Mouse (Mus musculus) megakaryocyte, adult 5-6 weeks (primary cell): ENCODE results near the gene Gm21304. TPM values are rescaled to one million over a fixed set of nuclear protein-coding genes. Genes with fewer than 3 reads are reported as not detected.
"Not testable (repeated sequence)": the region's sequence is repeated elsewhere in the genome, so short reads cannot be mapped to it uniquely, and the experiment has no call there.

Source experiments
- ATAC-seq: 2 replicates; pipeline ENCODE4 v1.8.0; 2016; ENCODE audit warnings: mild to moderate bottlenecking, inconsistent platforms; ENCODE audit not compliant: poor library complexity, severe bottlenecking
- total RNA-seq, 2 experiments: library from RNA; stranded (forward) in 1 of 2; stranded (reverse) in 1 of 2; fragments of 153-499, 151-499 nt in 1 of 2; fragments of 221-1000, 200-1000 nt in 1 of 2; gene quantifications; 2 replicates each; pipeline versions ENCODE4 v1.2.3 to v1.2.4; 2015 to 2017

The Gm21304 gene
- total RNA-seq (2015) (not detected in 2 replicates), total RNA-seq (2017) (not detected in 2 replicates)

DNA sequence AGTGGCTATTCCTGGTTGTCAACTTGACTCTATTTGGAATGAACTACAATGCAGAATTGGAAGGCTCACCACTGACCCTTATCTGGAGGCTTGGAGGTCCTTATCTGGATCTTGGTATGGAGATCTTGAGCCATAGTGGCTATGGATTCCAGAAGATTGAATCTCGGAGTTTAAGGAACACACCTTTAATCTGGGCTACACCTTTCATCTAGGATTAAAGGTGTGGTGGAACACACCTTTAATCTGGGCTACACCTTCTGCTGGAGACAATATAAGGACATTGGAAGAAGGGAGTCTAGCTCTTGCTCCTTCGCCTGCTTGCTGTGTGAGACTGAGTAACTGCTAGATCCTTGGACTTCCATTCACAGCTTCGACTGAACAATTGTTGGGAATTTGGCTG, at the start of gene Gm21304:
Gm21304 (plus strand) TSS at position 301 of the 400 bp plus-strand sequence.
- not testable (repeated sequence) for ATAC-seq

DNA sequence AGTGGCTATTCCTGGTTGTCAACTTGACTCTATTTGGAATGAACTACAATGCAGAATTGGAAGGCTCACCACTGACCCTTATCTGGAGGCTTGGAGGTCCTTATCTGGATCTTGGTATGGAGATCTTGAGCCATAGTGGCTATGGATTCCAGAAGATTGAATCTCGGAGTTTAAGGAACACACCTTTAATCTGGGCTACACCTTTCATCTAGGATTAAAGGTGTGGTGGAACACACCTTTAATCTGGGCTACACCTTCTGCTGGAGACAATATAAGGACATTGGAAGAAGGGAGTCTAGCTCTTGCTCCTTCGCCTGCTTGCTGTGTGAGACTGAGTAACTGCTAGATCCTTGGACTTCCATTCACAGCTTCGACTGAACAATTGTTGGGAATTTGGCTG, 25.6 kb upstream of the Gm21304 start, which contains the start of gene Gm21293:
Gm21293 (plus strand) TSS at position 301 of the 400 bp plus-strand sequence.
- not testable (repeated sequence) for ATAC-seq

DNA sequence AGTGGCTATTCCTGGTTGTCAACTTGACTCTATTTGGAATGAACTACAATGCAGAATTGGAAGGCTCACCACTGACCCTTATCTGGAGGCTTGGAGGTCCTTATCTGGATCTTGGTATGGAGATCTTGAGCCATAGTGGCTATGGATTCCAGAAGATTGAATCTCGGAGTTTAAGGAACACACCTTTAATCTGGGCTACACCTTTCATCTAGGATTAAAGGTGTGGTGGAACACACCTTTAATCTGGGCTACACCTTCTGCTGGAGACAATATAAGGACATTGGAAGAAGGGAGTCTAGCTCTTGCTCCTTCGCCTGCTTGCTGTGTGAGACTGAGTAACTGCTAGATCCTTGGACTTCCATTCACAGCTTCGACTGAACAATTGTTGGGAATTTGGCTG, 17.1 kb upstream of the Gm21304 start, which contains the start of gene Gm6763:
Gm6763 (plus strand) TSS at position 301 of the 400 bp plus-strand sequence.
- ATAC-seq = not testable (repeated sequence)

DNA sequence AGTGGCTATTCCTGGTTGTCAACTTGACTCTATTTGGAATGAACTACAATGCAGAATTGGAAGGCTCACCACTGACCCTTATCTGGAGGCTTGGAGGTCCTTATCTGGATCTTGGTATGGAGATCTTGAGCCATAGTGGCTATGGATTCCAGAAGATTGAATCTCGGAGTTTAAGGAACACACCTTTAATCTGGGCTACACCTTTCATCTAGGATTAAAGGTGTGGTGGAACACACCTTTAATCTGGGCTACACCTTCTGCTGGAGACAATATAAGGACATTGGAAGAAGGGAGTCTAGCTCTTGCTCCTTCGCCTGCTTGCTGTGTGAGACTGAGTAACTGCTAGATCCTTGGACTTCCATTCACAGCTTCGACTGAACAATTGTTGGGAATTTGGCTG, 8.6 kb upstream of the Gm21304 start, which contains the start of gene Gm8764:
Gm8764 (plus strand) TSS at position 301 of the 400 bp plus-strand sequence.
- not testable (repeated sequence) for ATAC-seq

DNA sequence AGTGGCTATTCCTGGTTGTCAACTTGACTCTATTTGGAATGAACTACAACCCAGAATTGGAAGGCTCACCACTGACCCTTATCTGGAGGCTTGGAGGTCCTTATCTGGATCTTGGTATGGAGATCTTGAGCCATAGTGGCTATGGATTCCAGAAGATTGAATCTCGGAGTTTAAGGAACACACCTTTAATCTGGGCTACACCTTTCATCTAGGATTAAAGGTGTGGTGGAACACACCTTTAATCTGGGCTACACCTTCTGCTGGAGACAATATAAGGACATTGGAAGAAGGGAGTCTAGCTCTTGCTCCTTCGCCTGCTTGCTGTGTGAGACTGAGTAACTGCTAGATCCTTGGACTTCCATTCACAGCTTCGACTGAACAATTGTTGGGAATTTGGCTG, 8.4 kb downstream of the Gm21304 start, which contains the start of gene Gm21312:
Gm21312 (plus strand) TSS at position 301 of the 400 bp plus-strand sequence.
- not testable (repeated sequence) for ATAC-seq

DNA sequence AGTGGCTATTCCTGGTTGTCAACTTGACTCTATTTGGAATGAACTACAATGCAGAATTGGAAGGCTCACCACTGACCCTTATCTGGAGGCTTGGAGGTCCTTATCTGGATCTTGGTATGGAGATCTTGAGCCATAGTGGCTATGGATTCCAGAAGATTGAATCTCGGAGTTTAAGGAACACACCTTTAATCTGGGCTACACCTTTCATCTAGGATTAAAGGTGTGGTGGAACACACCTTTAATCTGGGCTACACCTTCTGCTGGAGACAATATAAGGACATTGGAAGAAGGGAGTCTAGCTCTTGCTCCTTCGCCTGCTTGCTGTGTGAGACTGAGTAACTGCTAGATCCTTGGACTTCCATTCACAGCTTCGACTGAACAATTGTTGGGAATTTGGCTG, 16.9 kb downstream of the Gm21304 start, which contains the start of gene Gm20765:
Gm20765 (plus strand) TSS at position 301 of the 400 bp plus-strand sequence.
- ATAC-seq = not testable (repeated sequence)

DNA sequence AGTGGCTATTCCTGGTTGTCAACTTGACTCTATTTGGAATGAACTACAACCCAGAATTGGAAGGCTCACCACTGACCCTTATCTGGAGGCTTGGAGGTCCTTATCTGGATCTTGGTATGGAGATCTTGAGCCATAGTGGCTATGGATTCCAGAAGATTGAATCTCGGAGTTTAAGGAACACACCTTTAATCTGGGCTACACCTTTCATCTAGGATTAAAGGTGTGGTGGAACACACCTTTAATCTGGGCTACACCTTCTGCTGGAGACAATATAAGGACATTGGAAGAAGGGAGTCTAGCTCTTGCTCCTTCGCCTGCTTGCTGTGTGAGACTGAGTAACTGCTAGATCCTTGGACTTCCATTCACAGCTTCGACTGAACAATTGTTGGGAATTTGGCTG, 25.4 kb downstream of the Gm21304 start, which contains the start of gene Gm4340:
Gm4340 (plus strand) TSS at position 301 of the 400 bp plus-strand sequence.
- not testable (repeated sequence) for ATAC-seq

DNA sequence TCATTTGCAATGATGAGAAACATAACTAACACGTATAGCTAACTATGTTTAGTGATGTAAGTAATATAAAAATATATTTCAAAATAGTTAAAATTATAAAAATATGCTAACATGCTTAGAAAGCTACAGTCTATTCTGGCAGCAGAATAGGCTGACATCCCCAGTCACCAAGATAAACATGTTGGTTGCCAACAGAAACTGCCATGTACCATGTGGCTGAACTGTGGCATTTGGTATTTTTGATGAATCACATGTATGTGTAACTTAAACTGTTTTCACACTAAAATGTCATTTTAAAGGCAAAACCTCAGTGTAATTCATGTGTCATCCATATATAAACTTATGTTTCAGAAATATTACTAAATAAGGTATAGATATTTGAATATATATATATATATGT, 41.3 kb downstream of the Gm21304 start:
- ATAC-seq = no peak

DNA sequence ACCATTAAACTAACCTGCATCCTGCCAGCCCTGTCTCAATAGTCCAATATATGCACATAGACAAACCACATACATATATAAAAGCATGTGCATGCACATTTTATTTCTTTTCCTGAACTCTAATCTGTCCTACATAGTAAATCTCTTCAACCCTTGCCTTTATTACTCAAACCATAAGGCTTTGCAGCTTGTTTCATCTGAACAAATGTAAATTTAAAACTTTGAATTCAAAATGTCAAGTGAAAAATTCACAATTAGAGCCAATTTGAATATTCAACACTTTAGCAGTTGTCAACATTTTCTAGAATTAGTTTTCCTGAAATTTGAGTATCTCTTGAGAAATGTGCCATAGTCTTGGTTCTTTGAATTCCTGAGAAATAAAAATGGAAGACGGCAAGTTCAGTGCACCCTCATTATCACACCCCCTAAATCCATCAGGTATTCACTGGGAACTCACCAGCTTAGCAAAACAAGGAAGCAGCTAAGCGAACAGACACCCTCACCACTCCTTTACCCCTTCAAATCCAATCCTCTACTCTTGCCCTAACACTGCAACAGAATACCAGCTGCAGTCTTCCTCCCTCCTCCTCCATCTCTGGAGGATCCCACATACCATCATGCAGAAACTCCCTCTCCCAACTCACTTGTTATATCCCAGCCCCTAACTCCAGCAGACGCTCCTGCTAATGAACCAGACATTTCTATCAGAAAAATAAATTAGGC, 42.1 kb downstream of the Gm21304 start:
- no peak for ATAC-seq

DNA sequence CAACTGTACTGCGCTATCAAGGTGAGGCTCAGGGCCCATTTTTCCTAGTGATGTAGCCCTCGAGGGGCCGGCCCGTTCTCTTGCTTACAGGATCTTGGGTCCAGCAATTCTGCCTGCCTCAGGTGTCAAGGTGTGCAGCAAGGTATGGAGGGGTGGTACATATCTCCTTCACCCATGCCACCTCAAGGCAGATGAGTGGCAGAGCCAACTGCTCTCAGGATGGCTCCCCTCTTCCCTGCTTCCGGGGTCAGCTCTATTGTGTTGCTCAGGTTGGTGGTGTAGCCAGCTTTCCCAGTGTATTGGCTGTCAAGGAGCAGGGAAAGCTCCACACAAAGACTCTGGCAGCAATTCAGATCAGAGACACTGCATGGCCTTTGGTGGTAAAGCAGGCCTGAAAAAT, 46.2 kb downstream of the Gm21304 start:
- ATAC-seq = no peak

Other genes with a start within 250 kb of the Gm21304 start
- not detected in 2 replicates for gene Gm21293, start 25.5 kb upstream of the Gm21304 start, total RNA-seq (2015)
- not detected in 2 replicates for gene Gm21293, start 25.5 kb upstream of the Gm21304 start, total RNA-seq (2017)
- gene Gm6763, start 17.0 kb upstream of the Gm21304 start, total RNA-seq (2015) = not detected in 2 replicates
- gene Gm6763, start 17.0 kb upstream of the Gm21304 start, total RNA-seq (2017) = not detected in 2 replicates
- not detected in 2 replicates for gene Gm8764, start 8.5 kb upstream of the Gm21304 start, total RNA-seq (2015)
- gene Gm8764, start 8.5 kb upstream of the Gm21304 start, total RNA-seq (2017) = not detected in 2 replicates
- gene Gm21312, start 8.5 kb downstream of the Gm21304 start, total RNA-seq (2015) = not detected in 2 replicates
- gene Gm21312, start 8.5 kb downstream of the Gm21304 start, total RNA-seq (2017) = not detected in 2 replicates
- not detected in 2 replicates for gene Gm20765, start 17.0 kb downstream of the Gm21304 start, total RNA-seq (2015)
- gene Gm20765, start 17.0 kb downstream of the Gm21304 start, total RNA-seq (2017) = not detected in 2 replicates
- not detected in 2 replicates for gene Gm4340, start 25.5 kb downstream of the Gm21304 start, total RNA-seq (2015)
- not detected in 2 replicates for gene Gm4340, start 25.5 kb downstream of the Gm21304 start, total RNA-seq (2017)